13 mouse cellular contexts compared by ENCODE assay signal in genomic region chr8:69849899-69850298, GRCm38 (mm10). TPM values are rescaled to one million over a fixed set of nuclear protein-coding genes. Genes with fewer than 3 reads are reported as not detected.
A peak's percentile ranks its signal among the peaks of the same experiment; 100 is the strongest.
DNase-seq lines count a peak whose midpoint lies in the region; ATAC-seq and TF ChIP-seq lines count a peak whose summit lies in the region.
"Had no signal": no experiment of that assay in that cellular context is flagged by ENCODE, and none has a peak within 500 bp of the region (broad histone marks: within the 10 kb centered on the region; RNA-seq: fewer than 3 reads in every experiment).

No protein-coding gene starts in this region.

- intact Hi-C loops in left cerebral cortex, postnatal 10 days (cut with DNase I): no loop called here

- 48% methylated on average over 3 of the region's 3 CpGs for WGBS in kidney, adult 2 months
- WGBS in kidney, embryonic 16.5 days: 48% methylated on average over 3 of the region's 3 CpGs

- H3K36me3 ChIP-seq in kidney, adult 2 months (ENCODE audit: control insufficient read depth, insufficient read depth, low read length): no peaks in the 10 kb centered on the region
- H3K36me3 ChIP-seq in kidney, embryonic 16.5 days (ENCODE audit: insufficient read depth, low read length): no peaks in the 10 kb centered on the region
- H3K36me3 ChIP-seq in ES-E14 (ENCODE audit: control insufficient read depth, insufficient read depth, low read length, poor library complexity, severe bottlenecking): no peaks in the 10 kb centered on the region
- H3K36me3 ChIP-seq: heart, embryonic 13.5 days had no signal

- H3K27ac ChIP-seq in kidney, adult 2 months (ENCODE audit: insufficient read depth, low read depth, low read length): no peak overlapping the region
- H3K27ac ChIP-seq in kidney, embryonic 16.5 days (ENCODE audit: low read length): no peak overlapping the region
- H3K27ac ChIP-seq in ES-E14 (ENCODE audit: insufficient read depth, low read depth, low read length, poor library complexity, severe bottlenecking): no peak overlapping the region; the same call in 1 of the 2 replicates
- H3K27ac ChIP-seq: forebrain, embryonic 13.5 days; neural tube, embryonic 13.5 days had no signal

- DNase-seq in kidney, adult 2 months: no peak
- DNase-seq in A20 (ENCODE audit: low read depth, low spot score) (peak; percentile 17), ES-E14 (ENCODE audit: low read depth, low spot score) (peak; percentile 51)
- DNase-seq in induced T-regulatory cell, adult 2 months (ENCODE audit: low read depth): peak; percentile 53
- DNase-seq in left cerebral cortex, postnatal 10 days (ENCODE audit: extremely low spot score in 1 of 2, low spot score in 2 of 2): no peak
- no peak for DNase-seq in gastrocnemius, postnatal 10 days
- DNase-seq: cerebellum, postnatal 10 days; kidney, adult 8-10 months had no signal

- TF ChIP-seq CTCF in kidney, adult 2 months (conservative IDR thresholded peaks at IDR 0.05; ENCODE audit: insufficient read depth, insufficient read length, low read depth, low read length): peak; percentile 56

- H3K4me2 ChIP-seq in kidney, embryonic 16.5 days (replicated peaks; ENCODE audit: low read depth, low read length): no peak overlapping the region
- H3K4me2 ChIP-seq: forebrain, embryonic 13.5 days; heart, embryonic 13.5 days; neural tube, embryonic 13.5 days had no signal

- no peak for TF ChIP-seq POLR2A in kidney, adult 2 months (IDR thresholded peaks at IDR 0.05; ENCODE audit: low read depth, low read length)

- no peak overlapping the region for H3K4me3 ChIP-seq in kidney, adult 2 months (ENCODE audit: insufficient read depth, low read depth, low read length)
- no peak overlapping the region for H3K4me3 ChIP-seq in kidney, embryonic 16.5 days (ENCODE audit: low read length)
- H3K4me3 ChIP-seq in ES-E14 (ENCODE audit: insufficient read depth in 1 of 2, low read depth in 1 of 2, low read length in 2 of 2, poor library complexity in 1 of 2, severe bottlenecking in 1 of 2): no peak overlapping the region
- H3K4me3 ChIP-seq: forebrain, embryonic 13.5 days; heart, embryonic 13.5 days; megakaryocyte, embryonic 14.5 days; neural tube, embryonic 13.5 days had no signal

- no peaks in the 10 kb centered on the region for H3K9me3 ChIP-seq in kidney, embryonic 16.5 days (ENCODE audit: low read length)
- H3K9me3 ChIP-seq in ES-E14 (ENCODE audit: control insufficient read depth, insufficient read depth, low read depth, low read length): no peaks in the 10 kb centered on the region
- H3K9me3 ChIP-seq: forebrain, embryonic 13.5 days; heart, embryonic 13.5 days; neural tube, embryonic 13.5 days had no signal

- no peaks in the 10 kb centered on the region for H3K27me3 ChIP-seq in kidney, adult 2 months (replicated peaks; ENCODE audit: control insufficient read depth, insufficient read depth, low read length)
- H3K27me3 ChIP-seq in kidney, embryonic 16.5 days (ENCODE audit: insufficient read depth, low read length): no peaks in the 10 kb centered on the region
- H3K27me3 ChIP-seq: forebrain, embryonic 13.5 days; heart, embryonic 13.5 days; neural tube, embryonic 13.5 days had no signal

- in situ Hi-C loops in ES-E14 (cut with MboI; ENCODE audit: low sequenced_read_pairs in 2 of 2, unreplicated experiment in 2 of 2): no loop called here

- H3K9ac ChIP-seq in kidney, embryonic 16.5 days (replicated peaks; ENCODE audit: low read length): no peak overlapping the region
- H3K9ac ChIP-seq in ES-E14 (ENCODE audit: insufficient read depth, low read depth, low read length, poor library complexity, severe bottlenecking): no peak overlapping the region; the same call in 1 of the 2 replicates
- H3K9ac ChIP-seq: forebrain, embryonic 13.5 days; heart, embryonic 13.5 days; neural tube, embryonic 13.5 days had no signal

- no peaks in the 10 kb centered on the region for H3K4me1 ChIP-seq in kidney, adult 2 months (ENCODE audit: control insufficient read depth, insufficient read depth, low read length)
- H3K4me1 ChIP-seq in kidney, embryonic 16.5 days (ENCODE audit: insufficient read depth, low read length): no peaks in the 10 kb centered on the region
- peaks cover 21% of the 10 kb centered on the region in 2 experiments for H3K4me1 ChIP-seq in ES-E14 (ENCODE audit: control insufficient read depth in 2 of 2, insufficient read depth in 2 of 2, low read length in 2 of 2, poor library complexity in 1 of 2)
- H3K4me1 ChIP-seq: forebrain, embryonic 13.5 days; neural tube, embryonic 13.5 days had no signal

- no peak for ATAC-seq in kidney, embryonic 16.5 days (ENCODE audit: low FRiP score, low TSS enrichment)
- ATAC-seq: forebrain, embryonic 13.5 days had no signal

TF ChIP-seq in ES-E14, 5 proteins besides CTCF, POLR2A, EP300 and RAD21:
- TF ChIP-seq HCFC1 (IDR thresholded peaks at IDR 0.05; ENCODE audit: borderline replicate concordance, insufficient read depth, low read length): no peak
- no peak for TF ChIP-seq ZC3H11A (IDR thresholded peaks at IDR 0.05; ENCODE audit: borderline replicate concordance, low read depth, low read length)
- TF ChIP-seq ZNF384 (IDR thresholded peaks at IDR 0.05; ENCODE audit: low read depth, low read length): no peak
- no peak for TF ChIP-seq CHD2 (IDR thresholded peaks at IDR 0.05; ENCODE audit: low read depth, low read length)
- TF ChIP-seq MAFK (IDR thresholded peaks at IDR 0.05; ENCODE audit: insufficient read depth, low read depth, low read length): no peak

RNA-seq across cellular contexts. Expression of gene Pbx4, which starts 17.6 kb away (rescaled TPM):
- polyA plus RNA-seq in kidney, adult 2 months (2012; rRNA removed): 3.6 and 3.9 TPM in 2 replicates
- polyA plus RNA-seq in kidney, embryonic 16.5 days (2015; fragmentation: Nextera tagmentation; extraction: Ambion mirVana): 8.8 and 9.3 TPM in 2 replicates
- total RNA-seq in ES-E14 (2012; rRNA removed): 5.2 and 6.1 TPM in 2 replicates
- 10 to 100 TPM; 20.6 to 25.4 TPM for total RNA-seq in left cerebral cortex, postnatal 10 days (2021)
- total RNA-seq in gastrocnemius, postnatal 10 days (2021): 1 to 10 TPM in 1 of 2 experiments, under 1 TPM in 1; 0.47 to 1.1 TPM

RNA-seq across cellular contexts. Expression of gene Lpar2, which starts 27.7 kb away (rescaled TPM):
- 6.4 and 6.7 TPM in 2 replicates for polyA plus RNA-seq in kidney, adult 2 months (2012; rRNA removed)
- polyA plus RNA-seq in kidney, embryonic 16.5 days (2015; fragmentation: Nextera tagmentation; extraction: Ambion mirVana): 0.86 and 0.96 TPM in 2 replicates
- 5.6 and 8.3 TPM in 2 replicates for total RNA-seq in ES-E14 (2012; rRNA removed)
- total RNA-seq in left cerebral cortex, postnatal 10 days (2021): 1 to 10 TPM; 1.9 to 2.2 TPM
- total RNA-seq in gastrocnemius, postnatal 10 days (2021): under 1 TPM; 0.07 to 0.25 TPM

RNA-seq across cellular contexts. Expression of gene Cilp2, which starts 37.6 kb away (rescaled TPM):
- 0.11 and 0.16 TPM in 2 replicates for polyA plus RNA-seq in kidney, adult 2 months (2012; rRNA removed)
- 0.94 and 0.99 TPM in 2 replicates for polyA plus RNA-seq in kidney, embryonic 16.5 days (2015; fragmentation: Nextera tagmentation; extraction: Ambion mirVana)
- total RNA-seq in ES-E14 (2012; rRNA removed): 7.3 and 10.7 TPM in 2 replicates
- 1 to 10 TPM; 2.5 to 2.6 TPM for total RNA-seq in left cerebral cortex, postnatal 10 days (2021)
- 10 to 100 TPM; 25.3 to 28.4 TPM for total RNA-seq in gastrocnemius, postnatal 10 days (2021)

RNA-seq across cellular contexts. Expression of gene Gmip, which starts 41.4 kb away (rescaled TPM):
- 15.8 and 15.9 TPM in 2 replicates for polyA plus RNA-seq in kidney, adult 2 months (2012; rRNA removed)
- 10.1 and 11.3 TPM in 2 replicates for polyA plus RNA-seq in kidney, embryonic 16.5 days (2015; fragmentation: Nextera tagmentation; extraction: Ambion mirVana)
- total RNA-seq in ES-E14 (2012; rRNA removed): 5.9 and 6.4 TPM in 2 replicates
- total RNA-seq in left cerebral cortex, postnatal 10 days (2021): 10 to 100 TPM; 30.6 to 31.6 TPM
- 1 to 10 TPM; 3.3 to 5.8 TPM for total RNA-seq in gastrocnemius, postnatal 10 days (2021)

RNA-seq across cellular contexts. Expression of gene Tssk6, which starts 52.1 kb away (rescaled TPM):
- polyA plus RNA-seq in kidney, adult 2 months (2012; rRNA removed): 1.3 and 1.5 TPM in 2 replicates
- polyA plus RNA-seq in kidney, embryonic 16.5 days (2015; fragmentation: Nextera tagmentation; extraction: Ambion mirVana): 3.8 and 3.9 TPM in 2 replicates
- 2.5 and 4.0 TPM in 2 replicates for total RNA-seq in ES-E14 (2012; rRNA removed)
- total RNA-seq in left cerebral cortex, postnatal 10 days (2021): under 1 TPM; 0.26 to 0.53 TPM
- total RNA-seq in gastrocnemius, postnatal 10 days (2021): under 1 TPM in 1 of 2 experiments, not detected in 1; 0.38 TPM

Comparison
In these comparisons a context has a peak if more than half of its experiments do, and no peak if none do; other contexts are left out.
1. DNase-seq: peak in A20 (single experiment), ES-E14 (single experiment) and induced T-regulatory cell, adult 2 months (single experiment); none in kidney, adult 2 months (single experiment), left cerebral cortex, postnatal 10 days (0 of 2) and gastrocnemius, postnatal 10 days (single experiment).